Mouse (Mus musculus) heart, embryonic 11.5 days (tissue): Measurements from ENCODE around the gene Ppp1r8. TPM values are rescaled to one million over a fixed set of nuclear protein-coding genes. Genes with fewer than 3 reads are reported as not detected.

Experiments
- ATAC-seq: fragments of 200-750 bp; cut with Nextera tagmentation; replicated peaks from 2 replicates; pipeline ENCODE4 v1.8.0; 2017; ENCODE audit warnings: moderate library complexity; ENCODE audit not compliant: insufficient number of reproducible peaks, low FRiP score, low TSS enrichment
- H3K27ac ChIP-seq: fragments of 300-500 bp; sonication (generic); 2 replicates; pipeline ENCODE4 v1.5.1; 2014; ENCODE audit warnings: mild to moderate bottlenecking, low read depth, low read length
- H3K27me3 ChIP-seq: fragments of 300-500 bp; sonication (generic); 2 replicates; pipeline ENCODE4 v1.6.1; 2014; ENCODE audit warnings: mild to moderate bottlenecking, low read length, mixed read lengths; ENCODE audit not compliant: control insufficient read depth, insufficient read depth
- H3K36me3 ChIP-seq: fragments of 300-500 bp; sonication (generic); 2 replicates; pipeline ENCODE4 v1.6.1; 2014; ENCODE audit warnings: mild to moderate bottlenecking, low read length, moderate library complexity, mixed read lengths; ENCODE audit not compliant: control insufficient read depth, insufficient read depth
- H3K4me1 ChIP-seq: fragments of 300-500 bp; sonication (generic); 2 replicates; pipeline ENCODE4 v1.6.1; 2014; ENCODE audit warnings: low read length; ENCODE audit not compliant: control insufficient read depth, insufficient read depth
- H3K4me2 ChIP-seq: fragments of 300-500 bp; sonication (generic); 2 replicates; pipeline ENCODE4 v1.6.1; 2014; ENCODE audit warnings: mild to moderate bottlenecking, moderate library complexity
- H3K4me3 ChIP-seq: fragments of 300-500 bp; sonication (generic); 2 replicates; pipeline ENCODE4 v1.5.1; 2014; ENCODE audit warnings: low read depth, low read length
- H3K9ac ChIP-seq: fragments of 300-500 bp; sonication (generic); 2 replicates; pipeline ENCODE4 v1.6.1; 2014; ENCODE audit warnings: mild to moderate bottlenecking, low read depth, low read length, moderate library complexity
- H3K9me3 ChIP-seq: fragments of 300-500 bp; sonication (generic); replicated peaks from 2 replicates; pipeline ENCODE4 v1.6.1; 2016; ENCODE audit warnings: low read length; ENCODE audit not compliant: control insufficient read depth
- WGBS: fragments of 180-500 bp; shearing (Covaris S2); extraction: QIAGEN DNeasy Blood & Tissue Kit; methylation state at CpG from one replicate; pipeline ENCODE4 v1.1.7; 2014; ENCODE audit not compliant: insufficient replicate concordance; 5-methylcytosine and 5-hydroxymethylcytosine counted together
- polyA plus RNA-seq: library from polyadenylated mRNA; unstranded; fragments of >200 nt; fragmentation: Nextera tagmentation; extraction: Ambion mirVana; gene quantifications from 2 replicates; pipeline ENCODE4 v1.2.1, GENCODE M21; 2014

Ppp1r8 gene
- polyA plus RNA-seq, 1 experiment from 2014 or later = 40.3 TPM

- Histone ChIP-seq H3K4me3 (no peak overlapping the region), H3K4me2 (no peak overlapping the region), H3K27me3 (no peaks in the 10 kb centered on the region), H3K9ac (no peak overlapping the region), H3K27ac (no peak overlapping the region), H3K4me1 (no peaks in the 10 kb centered on the region), H3K36me3 (peaks cover 39% of the 10 kb centered on the region), H3K9me3 (no peaks in the 10 kb centered on the region)
- WGBS = 92% methylated on average over 4 of the region's 4 CpGs
- ATAC-seq = no peak
Observed at GRCm38 (mm10) chr4:132780288-132780687, 62.7 kb downstream of the Ppp1r8 start.

DNA sequence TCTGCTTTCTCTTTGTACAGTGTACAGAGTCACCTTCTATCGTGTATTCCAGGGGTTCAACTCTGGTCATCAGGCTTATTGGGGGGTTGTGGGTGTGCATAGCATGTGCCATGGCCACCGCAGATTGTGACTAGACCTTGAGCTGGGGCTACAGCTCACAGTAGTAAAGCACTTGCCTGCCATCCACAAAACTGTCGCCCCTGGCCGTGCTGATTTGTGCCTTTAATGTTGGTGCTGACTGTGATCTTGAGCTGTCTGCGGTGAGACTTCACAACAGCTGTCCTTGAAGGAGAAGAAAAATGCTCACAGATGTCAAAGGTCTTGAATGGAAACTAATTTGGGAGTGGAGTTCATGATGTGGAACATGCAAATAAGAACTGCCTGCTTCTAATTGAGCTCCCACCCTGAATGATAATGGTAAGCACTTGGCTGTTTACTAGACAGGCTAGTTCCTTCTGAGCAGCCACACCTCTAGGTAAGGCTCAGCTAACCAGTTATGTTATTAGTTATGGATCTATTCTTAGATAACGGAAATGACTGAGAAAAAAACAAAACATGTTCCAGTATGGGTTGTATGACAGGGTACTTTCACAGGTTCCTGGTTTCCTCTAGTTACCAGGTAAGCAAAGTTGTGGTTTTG lies 64.3 kb downstream of the Ppp1r8 start:
- no peaks in the 10 kb centered on the region for H3K4me1 ChIP-seq
- H3K4me2 ChIP-seq = no peak overlapping the region
- no peaks in the 10 kb centered on the region for H3K27me3 ChIP-seq
- H3K9ac ChIP-seq = no peak overlapping the region
- peaks cover 53% of the 10 kb centered on the region for H3K36me3 ChIP-seq
- H3K9me3 ChIP-seq = no peaks in the 10 kb centered on the region
- ATAC-seq = no peak
- no peak overlapping the region for H3K27ac ChIP-seq
- WGBS = 92% methylated on average over 6 of the region's 6 CpGs
- no peak overlapping the region for H3K4me3 ChIP-seq

Other genes starting within 250 kb of the Ppp1r8 start
- gene Eya3, start 204.2 kb downstream of the Ppp1r8 start, polyA plus RNA-seq = 21.5 and 24.4 TPM in 2 replicates
- gene Xkr8, start 110.6 kb downstream of the Ppp1r8 start, polyA plus RNA-seq = 6.1 and 7.2 TPM in 2 replicates
- gene Smpdl3b, start 85.9 kb downstream of the Ppp1r8 start, polyA plus RNA-seq = 6.3 and 8.6 TPM in 2 replicates
- 94.8 and 95.1 TPM in 2 replicates for gene Rpa2, start 74.8 kb downstream of the Ppp1r8 start, polyA plus RNA-seq
- gene Themis2, start 46.8 kb downstream of the Ppp1r8 start, polyA plus RNA-seq = 0.29 and 0.59 TPM in 2 replicates
- gene Stx12, start 41.3 kb upstream of the Ppp1r8 start, polyA plus RNA-seq = 66.8 and 67.5 TPM in 2 replicates
- gene Fam76a, start 79.4 kb upstream of the Ppp1r8 start, polyA plus RNA-seq = 31.2 and 33.4 TPM in 2 replicates
- 0.40 and 0.63 TPM in 2 replicates for gene Fgr, start 130.9 kb upstream of the Ppp1r8 start, polyA plus RNA-seq
- gene Ahdc1, start 168.1 kb upstream of the Ppp1r8 start, polyA plus RNA-seq = 7.0 and 9.1 TPM in 2 replicates